Mouse (Mus musculus): ENCODE data around the gene Rcsd1. TPM values are rescaled to one million over a fixed set of nuclear protein-coding genes. Genes with fewer than 3 reads are reported as not detected.
"Not testable (repeated sequence)": the region's sequence is repeated elsewhere in the genome, so short reads cannot be mapped to it uniquely, and the experiment has no call there.

The Rcsd1 gene
- total RNA-seq, 2 experiments from 2014 or later: 4.7 to 4.8 TPM

DNA sequence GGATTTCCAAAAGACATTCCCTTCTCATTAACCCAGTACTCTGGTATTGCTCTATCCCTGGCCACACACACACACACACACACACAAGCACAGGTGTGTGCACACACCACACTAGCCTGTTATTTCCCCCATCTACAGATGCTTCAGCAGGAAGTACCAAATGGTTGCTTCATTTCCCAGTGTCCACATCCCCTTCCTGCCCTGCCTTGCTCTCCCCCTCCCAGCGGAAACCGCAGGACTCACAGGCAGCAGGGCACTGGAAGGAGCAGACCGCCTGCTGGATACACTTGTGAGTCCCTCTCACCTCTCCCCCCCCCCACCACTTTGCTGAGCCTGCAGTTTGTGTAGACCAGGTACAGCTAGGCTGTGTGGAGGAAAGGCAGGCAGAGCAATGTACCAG, 18.0 kb downstream of the Rcsd1 start:
- DNase-seq (ENCODE audit: low spot score in 2 of 2): no peak

DNA sequence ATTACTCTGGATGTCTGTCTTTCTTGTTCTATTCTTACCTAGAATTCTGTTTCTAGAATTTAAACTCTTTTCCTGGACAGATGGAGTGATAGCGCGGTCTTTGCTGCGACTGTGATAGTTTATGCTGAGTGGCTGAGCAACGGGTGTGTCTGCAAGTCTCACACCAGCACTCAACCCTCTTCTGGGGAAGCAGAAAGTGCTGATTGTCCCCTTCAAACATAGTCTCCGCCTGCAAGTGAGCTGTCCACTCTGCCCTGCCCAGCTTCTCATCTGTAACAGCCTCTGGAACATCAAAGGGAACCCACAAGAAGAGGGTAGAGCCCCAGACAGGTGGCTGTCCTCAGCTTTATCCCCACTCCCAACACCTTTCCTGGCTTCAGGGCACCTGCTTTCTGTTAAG, 19.7 kb downstream of the Rcsd1 start:
- DNase-seq (ENCODE audit: low spot score in 2 of 2): no peak

GRCm38 (mm10) chr1:165687861-165688260, 21.7 kb downstream of the Rcsd1 start:
- DNase-seq (ENCODE audit: low spot score in 2 of 2): no peak

GRCm38 (mm10) chr1:165686963-165687362, 22.6 kb downstream of the Rcsd1 start:
- no peak for DNase-seq (ENCODE audit: low spot score in 2 of 2)

GRCm38 (mm10) chr1:165686349-165686748, 23.2 kb downstream of the Rcsd1 start:
- DNase-seq (ENCODE audit: low spot score in 2 of 2): no peak

GRCm38 (mm10) chr1:165684261-165685203, 25.0 kb downstream of the Rcsd1 start:
- no peak for DNase-seq (ENCODE audit: low spot score in 2 of 2)

- DNase-seq (ENCODE audit: low spot score in 2 of 2): no peak
These were observed 27.3 kb downstream of the Rcsd1 start for GRCm38 (mm10) chr1:165682056-165682853.

GRCm38 (mm10) chr1:165681045-165681794, 28.3 kb downstream of the Rcsd1 start:
- no peak for DNase-seq (ENCODE audit: low spot score in 2 of 2)

DNA sequence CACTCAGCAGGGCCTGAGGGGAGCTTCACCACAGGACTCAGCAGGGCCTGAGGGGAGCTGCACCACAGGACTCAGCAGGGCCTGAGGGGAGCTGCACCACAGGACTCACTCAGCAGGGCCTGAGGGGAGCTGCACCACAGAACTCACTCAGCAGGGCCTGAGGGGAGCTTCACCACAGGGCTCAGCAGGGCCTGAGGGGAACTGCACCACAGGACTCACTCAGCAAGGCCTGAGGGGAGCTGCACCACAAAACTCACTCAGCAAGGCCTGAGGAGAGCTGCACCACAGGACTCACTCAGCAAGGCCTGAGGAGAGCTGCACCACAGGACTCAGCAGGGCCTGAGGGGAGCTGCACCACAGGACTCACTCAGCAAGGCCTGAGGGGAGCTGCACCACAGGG, 29.5 kb downstream of the Rcsd1 start:
- DNase-seq (ENCODE audit: low spot score in 2 of 2): not testable (repeated sequence)

GRCm38 (mm10) chr1:165679618-165679997, 29.9 kb downstream of the Rcsd1 start:
- no peak for DNase-seq (ENCODE audit: low spot score in 2 of 2)

- DNase-seq (ENCODE audit: low spot score in 2 of 2): no peak
These were observed 30.5 kb downstream of the Rcsd1 start for GRCm38 (mm10) chr1:165678861-165679617.

GRCm38 (mm10) chr1:165677558-165677957, 32.0 kb downstream of the Rcsd1 start:
- peak in 1 of 2 experiments; percentile 30 for DNase-seq (ENCODE audit: low spot score in 2 of 2)

DNA sequence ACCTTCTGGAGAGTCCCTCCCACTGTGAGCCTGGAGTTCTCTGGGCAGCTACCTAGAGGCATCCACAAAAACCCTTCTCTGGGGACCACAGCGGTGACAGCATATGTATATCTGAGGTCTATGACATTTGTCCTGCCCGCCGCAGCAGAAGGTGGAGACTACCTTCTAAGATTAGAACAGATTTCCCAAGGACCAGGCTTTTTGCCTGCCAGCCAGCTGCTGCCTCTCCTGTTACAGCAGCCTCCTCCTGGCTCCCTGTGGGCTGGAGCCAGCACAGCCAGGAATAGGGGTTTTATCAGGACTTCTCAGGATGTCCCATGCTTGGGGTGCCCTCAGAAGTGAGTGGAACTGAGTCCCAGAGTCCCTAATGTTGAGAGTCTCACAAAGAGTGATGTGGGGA, 32.6 kb downstream of the Rcsd1 start:
- DNase-seq (ENCODE audit: low spot score in 2 of 2): no peak

DNA sequence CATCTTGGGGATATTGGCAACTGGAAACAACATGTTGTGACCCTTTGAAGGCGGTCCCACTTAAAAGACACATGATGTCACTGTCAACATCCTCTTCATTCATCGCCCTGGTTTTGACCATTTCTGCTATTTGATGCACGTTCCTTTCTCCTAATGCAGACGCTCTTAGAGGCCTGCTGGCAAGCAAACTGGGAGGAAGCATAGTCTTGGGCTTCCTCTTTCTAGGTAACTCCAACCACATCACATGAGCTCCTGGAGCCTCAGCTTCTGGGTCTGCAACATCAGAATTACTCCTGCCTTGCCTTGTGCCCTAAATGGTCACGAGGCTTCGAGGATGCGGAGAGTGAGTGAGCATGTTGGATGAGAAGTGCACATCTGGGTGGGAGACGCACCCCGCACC, 34.4 kb downstream of the Rcsd1 start:
- no peak for DNase-seq (ENCODE audit: low spot score in 2 of 2)

DNA sequence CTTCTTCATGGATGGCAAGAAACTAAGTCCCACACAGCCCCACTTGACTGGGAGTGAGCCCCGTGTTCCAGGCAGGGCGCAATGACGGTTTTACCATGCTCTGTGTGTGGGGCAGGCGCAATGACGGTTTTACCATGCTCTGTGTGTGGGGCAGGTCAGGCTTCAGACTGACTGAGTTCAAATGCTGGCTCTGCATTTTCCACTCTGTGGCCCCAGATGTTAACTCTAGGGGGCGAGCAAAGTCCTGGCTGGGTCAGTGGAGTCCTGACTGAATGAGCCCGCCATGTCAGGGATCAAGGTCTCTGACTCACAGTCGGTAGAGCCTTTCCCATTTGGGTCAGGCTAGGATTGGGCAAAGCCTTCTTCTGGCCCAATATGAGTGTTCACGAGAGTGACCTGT, 37.2 kb downstream of the Rcsd1 start:
- DNase-seq (ENCODE audit: low spot score in 2 of 2): no peak

GRCm38 (mm10) chr1:165670056-165670455, 39.5 kb downstream of the Rcsd1 start:
- DNase-seq (ENCODE audit: low spot score in 2 of 2): no peak

GRCm38 (mm10) chr1:165668904-165669303, 40.7 kb downstream of the Rcsd1 start:
- DNase-seq (ENCODE audit: low spot score in 2 of 2): no peak

GRCm38 (mm10) chr1:165667380-165667779, 42.2 kb downstream of the Rcsd1 start:
- DNase-seq (ENCODE audit: low spot score in 2 of 2): no peak

GRCm38 (mm10) chr1:165666944-165667343, 42.6 kb downstream of the Rcsd1 start:
- DNase-seq (ENCODE audit: low spot score in 2 of 2): no peak

- no peak for DNase-seq (ENCODE audit: low spot score in 2 of 2)
These were observed 43.8 kb downstream of the Rcsd1 start for GRCm38 (mm10) chr1:165665758-165666157.

- DNase-seq (ENCODE audit: low spot score in 2 of 2): no peak
These were observed 46.3 kb downstream of the Rcsd1 start for GRCm38 (mm10) chr1:165663277-165663676.
